Mouse (Mus musculus) stomach, postnatal 0 days (tissue): ENCODE measurements around the gene Dnal1.

Experiments used
- CTCF ChIP-seq: IDR thresholded peaks from 2 replicates; pipeline ENCODE4 v1.5.1; 2016; ENCODE audit warnings: antibody characterized with exemption, low read depth, mild to moderate bottlenecking, moderate library complexity
- EP300 ChIP-seq: optimal IDR thresholded peaks from 2 replicates; pipeline ENCODE3; 2016; ENCODE audit warnings: antibody characterized with exemption

- TF ChIP-seq EP300: no peak
- TF ChIP-seq CTCF: no peak
Observed at GRCm38 (mm10) chr12:84188881-84189444, 74.8 kb downstream of the Dnal1 start.
